Mouse (Mus musculus) layer of hippocampus, postnatal 36 days (tissue): ENCODE measurements around the gene Gls2. TPM values are rescaled to one million over a fixed set of nuclear protein-coding genes. Genes with fewer than 3 reads are reported as not detected.
"Not testable (repeated sequence)": the region's sequence is repeated elsewhere in the genome, so short reads cannot be mapped to it uniquely, and the experiment has no call there.

ENCODE experiments used
- DNase-seq, 2 experiments: peaks; one replicate each; pipeline ENCODE4 v3.0.0; 2022
- total RNA-seq, 2 experiments: library from RNA; stranded (reverse); gene quantifications; 2 replicates each; pipeline ENCODE4 v1.2.3; 2021

The Gls2 gene
- 10 to 100 TPM; 21.1 to 23.2 TPM for total RNA-seq

GRCm38 (mm10) chr10:128194024-128194550, at the start of gene Gls2:
Gene Gls2, plus strand, starts transcription at chr10:128194457.
- peak; percentile 98 for DNase-seq

- no peak for DNase-seq
Observed at GRCm38 (mm10) chr10:128144961-128145360, 49.3 kb upstream of the Gls2 start.

GRCm38 (mm10) chr10:128148789-128149365, 45.4 kb upstream of the Gls2 start:
- DNase-seq, result no peak

GRCm38 (mm10) chr10:128149592-128149991, 44.7 kb upstream of the Gls2 start:
- no peak for DNase-seq

- no peak for DNase-seq
Observed at GRCm38 (mm10) chr10:128150941-128151340, 43.3 kb upstream of the Gls2 start.

GRCm38 (mm10) chr10:128153978-128154377, 40.3 kb upstream of the Gls2 start:
- no peak for DNase-seq

GRCm38 (mm10) chr10:128165726-128166125, 28.5 kb upstream of the Gls2 start:
- DNase-seq, result not testable (repeated sequence)

GRCm38 (mm10) chr10:128167091-128167490, 27.2 kb upstream of the Gls2 start:
- DNase-seq, result no peak

- DNase-seq, result not testable (repeated sequence)
Observed at GRCm38 (mm10) chr10:128171348-128171747, 22.9 kb upstream of the Gls2 start.

- no peak for DNase-seq
Observed at GRCm38 (mm10) chr10:128175302-128175701, 19.0 kb upstream of the Gls2 start.

- peak; percentile 39 to 45 for DNase-seq
Observed at GRCm38 (mm10) chr10:128175996-128176755, 18.1 kb upstream of the Gls2 start.

- DNase-seq, result no peak
Observed at GRCm38 (mm10) chr10:128177316-128177715, 16.9 kb upstream of the Gls2 start.

- no peak for DNase-seq
Observed at GRCm38 (mm10) chr10:128179989-128180388, 14.3 kb upstream of the Gls2 start, which contains the start of gene Rbms2. Gene Rbms2, minus strand, starts transcription at chr10:128180297.

- no peak for DNase-seq
Observed at GRCm38 (mm10) chr10:128184296-128184695, 10.0 kb upstream of the Gls2 start.

- DNase-seq, result no peak
Observed at GRCm38 (mm10) chr10:128185277-128185940, 8.8 kb upstream of the Gls2 start.

- DNase-seq, result peak; percentile 50 to 64
Observed at GRCm38 (mm10) chr10:128185959-128186358, 8.3 kb upstream of the Gls2 start.

- DNase-seq, result no peak
Observed at GRCm38 (mm10) chr10:128187181-128187605, 7.1 kb upstream of the Gls2 start.

- DNase-seq, result peak; percentile 35 to 59
Observed at GRCm38 (mm10) chr10:128188242-128188877, 5.9 kb upstream of the Gls2 start.

- DNase-seq, result no peak
Observed at GRCm38 (mm10) chr10:128191472-128191871, 2.8 kb upstream of the Gls2 start.

GRCm38 (mm10) chr10:128192030-128192766, 2.1 kb upstream of the Gls2 start:
- DNase-seq, result not testable (repeated sequence)

GRCm38 (mm10) chr10:128193113-128193512, 1.1 kb upstream of the Gls2 start:
- DNase-seq, result no peak
